Mouse (Mus musculus) CH12.LX (cell line): ENCODE data around the gene Cisd3.

ENCODE experiments used
- CHD1 ChIP-seq: IDR thresholded peaks from 2 replicates; pipeline ENCODE4 v1.6.1; 2012; ENCODE audit warnings: low read depth, low read length, improper control_type of control experiment, inconsistent platforms
- CTCF ChIP-seq, 2 experiments: IDR thresholded peaks in 1 of 2; conservative IDR thresholded peaks in 1 of 2; 2 replicates each; pipeline ENCODE4 v1.5.1; 2011 to 2012; ENCODE audit warnings: low read depth in 2 of 2, low read length in 2 of 2, improper control_type of control experiment in 1 of 2, inconsistent platforms in 1 of 2, mild to moderate bottlenecking in 1 of 2, moderate library complexity in 1 of 2
- ELF1 ChIP-seq: IDR thresholded peaks from 2 replicates; pipeline ENCODE4 v1.6.1; 2014; ENCODE audit warnings: low read depth, mild to moderate bottlenecking, inconsistent platforms, low read length, improper control_type of control experiment
- GABPA ChIP-seq: IDR thresholded peaks from 2 replicates; pipeline ENCODE4 v1.6.1; 2012; ENCODE audit warnings: low read depth, low read length, improper control_type of control experiment, inconsistent platforms; ENCODE audit not compliant: insufficient replicate concordance
- JUND ChIP-seq: conservative IDR thresholded peaks from 2 replicates; pipeline ENCODE4 v1.6.1; 2011; ENCODE audit warnings: low read depth, low read length, improper control_type of control experiment
- MAFK ChIP-seq: IDR thresholded peaks from 2 replicates; pipeline ENCODE4 v1.6.1; 2011; ENCODE audit warnings: low read length, improper control_type of control experiment; ENCODE audit not compliant: insufficient replicate concordance
- POLR2A ChIP-seq: IDR thresholded peaks from 2 replicates; pipeline ENCODE4 v1.6.1; 2011; ENCODE audit warnings: low read depth, mild to moderate bottlenecking, improper control_type of control experiment, low read length
- RCOR1 ChIP-seq: conservative IDR thresholded peaks from 2 replicates; pipeline ENCODE4 v1.6.1; 2012; ENCODE audit warnings: low read depth, mild to moderate bottlenecking, inconsistent platforms, low read length, improper control_type of control experiment
- UBTF ChIP-seq: IDR thresholded peaks from 2 replicates; pipeline ENCODE4 v1.6.1; 2012; ENCODE audit warnings: low read depth, mild to moderate bottlenecking, inconsistent platforms, low read length, improper control_type of control experiment, moderate library complexity
- ZKSCAN1 ChIP-seq: IDR thresholded peaks from 2 replicates; pipeline ENCODE4 v1.6.1; 2012; ENCODE audit warnings: low read depth, inconsistent platforms, low read length, improper control_type of control experiment, borderline replicate concordance
- ZNF384 ChIP-seq: IDR thresholded peaks from 2 replicates; pipeline ENCODE4 v1.6.1; 2012; ENCODE audit warnings: low read depth, low read length, improper control_type of control experiment, inconsistent platforms

GRCm38 (mm10) chr11:97644834-97645233 is 40.8 kb upstream of the Cisd3 start:
- peak; percentile 73 to 95 for TF ChIP-seq CTCF (conservative IDR thresholded peaks at IDR 0.05 in 1 of 2, IDR thresholded peaks at IDR 0.05 in 1 of 2; ENCODE audit: low read depth in 2 of 2, low read length in 2 of 2)
- no peak for TF ChIP-seq MAFK
- TF ChIP-seq JUND: no peak
- no peak for TF ChIP-seq POLR2A
- no peak for TF ChIP-seq ELF1
- TF ChIP-seq GABPA: no peak
- TF ChIP-seq RCOR1: no peak
- TF ChIP-seq CHD1: no peak
- TF ChIP-seq UBTF: no peak
- no peak for TF ChIP-seq ZKSCAN1
- no peak for TF ChIP-seq ZNF384
